Mouse (Mus musculus) gonadal fat pad, adult 2 months (tissue): ENCODE data around the gene Fgfr2. TPM values are rescaled to one million over a fixed set of nuclear protein-coding genes. Genes with fewer than 3 reads are reported as not detected.

Experiments
- DNase-seq: peaks from one replicate; pipeline ENCODE4 v3.0.0-alpha.2; 2012; ENCODE audit warnings: low read depth
- polyA plus RNA-seq: library from polyadenylated mRNA; depleted of rRNA; stranded (reverse); fragments of >200 nt; gene quantifications from 2 replicates; pipeline ENCODE4 v1.2.3, GENCODE M21; 2012

The Fgfr2 gene
- polyA plus RNA-seq, 1 experiment, result 33.3 TPM

- DNase-seq, result no peak
Measured at GRCm38 (mm10) chr7:130985193-130985592, 2138.0 kb downstream of the Fgfr2 start.

GRCm38 (mm10) chr7:130984294-130984693 lies 2138.9 kb downstream of the Fgfr2 start:
- DNase-seq, result no peak

- no peak for DNase-seq
Measured at GRCm38 (mm10) chr7:130982881-130983280, 2140.3 kb downstream of the Fgfr2 start.

GRCm38 (mm10) chr7:130982371-130982770 lies 2140.8 kb downstream of the Fgfr2 start:
- no peak for DNase-seq

- no peak for DNase-seq
Measured at GRCm38 (mm10) chr7:130980130-130980529, 2143.0 kb downstream of the Fgfr2 start.

- DNase-seq, result no peak
Measured at GRCm38 (mm10) chr7:130978545-130978944, 2144.6 kb downstream of the Fgfr2 start.

DNA sequence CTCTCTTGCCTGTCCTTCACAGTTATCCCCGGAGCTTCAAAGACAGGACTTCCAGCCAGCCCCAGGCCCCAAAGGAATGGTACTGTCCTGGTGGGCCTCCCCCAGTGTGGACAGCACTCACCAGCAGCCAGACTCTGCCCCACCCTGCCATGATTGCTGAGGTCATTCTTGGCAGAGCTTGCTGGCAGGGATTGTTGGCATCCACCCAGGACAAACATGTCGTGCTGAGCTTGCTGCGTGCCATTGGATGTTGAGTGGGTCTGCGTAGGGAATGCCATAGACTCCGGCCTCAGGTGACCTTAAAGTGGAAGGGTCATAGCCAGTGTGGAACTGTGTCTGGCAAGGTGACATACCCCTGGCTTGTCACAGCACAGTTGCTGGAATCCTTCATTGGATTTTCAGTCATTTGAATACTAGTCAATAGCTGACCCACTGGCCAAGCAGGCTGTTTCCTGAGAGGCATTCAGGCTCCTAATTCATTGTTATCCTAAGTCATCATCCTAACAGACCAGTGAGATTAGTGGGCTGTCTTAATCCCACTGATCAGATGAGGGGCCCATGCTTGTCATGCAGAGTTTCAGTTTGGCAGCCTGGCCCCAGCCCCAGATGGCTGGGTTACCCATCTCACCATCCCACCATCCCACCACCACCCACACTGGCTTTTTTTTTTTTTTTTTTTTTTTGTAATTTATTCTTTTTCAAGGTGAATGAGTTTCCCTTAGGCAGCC lies 2145.2 kb downstream of the Fgfr2 start:
- DNase-seq, result no peak

GRCm38 (mm10) chr7:130976305-130976935 lies 2146.7 kb downstream of the Fgfr2 start:
- no peak for DNase-seq

DNA sequence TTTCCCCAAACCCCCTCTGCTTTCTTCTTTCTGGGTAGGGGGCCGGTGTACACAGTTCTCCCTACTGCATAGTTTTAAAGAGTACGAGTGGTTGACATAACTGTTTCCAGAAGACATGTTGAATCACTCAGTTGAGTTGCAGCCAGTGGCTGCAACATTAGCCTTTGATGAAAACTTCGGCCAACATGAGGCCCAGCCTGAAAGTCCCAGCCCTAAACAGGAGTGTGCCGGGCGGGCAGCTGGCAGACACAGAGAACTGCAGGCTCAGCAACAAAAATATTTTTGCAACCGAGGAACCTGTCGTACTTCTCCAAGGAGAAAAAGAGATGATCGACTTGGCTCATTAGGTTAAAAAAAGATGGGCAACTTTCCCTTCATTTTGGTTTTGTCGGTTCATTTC lies 2150.4 kb downstream of the Fgfr2 start:
- DNase-seq, result no peak

DNA sequence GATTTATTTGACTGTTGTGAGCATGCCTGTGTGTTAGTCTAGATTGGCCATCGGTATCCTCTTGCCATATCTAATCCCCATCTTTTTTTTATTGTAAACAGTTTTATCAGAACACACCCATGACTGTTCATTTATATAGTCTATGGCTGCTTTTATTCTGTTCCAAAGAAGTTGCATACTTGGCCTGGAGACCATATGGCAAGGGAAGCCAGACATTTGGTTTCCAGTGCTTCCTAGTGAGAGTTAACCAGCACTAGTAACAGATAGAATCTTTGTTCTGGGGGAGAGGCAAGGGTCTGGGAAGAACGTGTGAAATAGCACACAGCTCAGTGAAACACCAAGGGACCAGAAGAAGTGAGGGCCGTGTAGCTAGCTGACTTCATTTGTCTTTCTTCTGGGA lies 2153.6 kb downstream of the Fgfr2 start:
- no peak for DNase-seq

- no peak for DNase-seq
Measured at GRCm38 (mm10) chr7:130969076-130969475, 2154.1 kb downstream of the Fgfr2 start.

GRCm38 (mm10) chr7:130968537-130968936 lies 2154.6 kb downstream of the Fgfr2 start:
- no peak for DNase-seq

- no peak for DNase-seq
Measured at GRCm38 (mm10) chr7:130967901-130968300, 2155.2 kb downstream of the Fgfr2 start.

DNA sequence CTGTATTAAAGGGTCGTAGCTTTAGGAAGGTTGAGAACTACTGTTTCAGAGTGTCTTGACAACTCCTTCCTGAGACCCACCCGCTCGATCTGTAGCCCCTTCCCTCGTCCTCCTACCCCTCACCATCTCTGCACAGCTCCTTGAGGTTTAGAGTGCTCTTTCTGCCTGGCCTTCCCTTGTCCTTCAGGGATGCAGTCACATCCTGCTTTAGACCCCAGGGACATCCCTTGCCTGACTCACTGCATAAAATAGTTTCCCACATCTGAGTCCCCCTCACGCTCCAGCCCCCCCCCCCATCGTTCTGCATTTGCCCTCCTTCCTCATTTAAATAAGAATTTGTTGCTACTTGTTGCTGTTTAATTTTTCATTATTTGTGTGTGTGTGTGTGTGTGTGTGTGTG lies 2156.3 kb downstream of the Fgfr2 start:
- DNase-seq, result no peak

GRCm38 (mm10) chr7:130966451-130966850 lies 2156.7 kb downstream of the Fgfr2 start:
- DNase-seq, result no peak

GRCm38 (mm10) chr7:130965909-130966365 lies 2157.2 kb downstream of the Fgfr2 start:
- DNase-seq, result no peak

GRCm38 (mm10) chr7:130965396-130965795 lies 2157.8 kb downstream of the Fgfr2 start:
- DNase-seq, result no peak

- DNase-seq, result peak; percentile 57
Measured at GRCm38 (mm10) chr7:130964686-130965085, 2158.5 kb downstream of the Fgfr2 start.

- no peak for DNase-seq
Measured at GRCm38 (mm10) chr7:130961429-130961828, 2161.7 kb downstream of the Fgfr2 start.

DNA sequence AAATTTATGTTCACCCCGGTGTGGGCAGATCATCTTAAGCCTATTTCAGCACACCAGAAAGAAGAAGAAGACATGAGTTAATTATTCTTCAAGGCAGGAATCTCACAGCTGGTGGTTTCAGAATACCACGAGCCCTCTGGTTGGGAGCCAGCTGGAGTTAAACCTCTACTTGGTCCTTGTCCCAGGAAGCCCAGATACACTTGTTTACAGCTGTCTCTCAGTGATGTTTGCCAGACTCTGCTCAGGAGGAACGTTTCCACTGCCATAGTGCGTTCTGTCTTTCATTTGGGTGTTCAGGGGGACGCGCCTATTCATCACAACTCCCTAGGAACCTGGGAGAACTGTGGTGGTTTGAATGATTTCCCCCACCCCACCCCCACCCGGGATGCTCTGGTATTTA lies 2163.3 kb downstream of the Fgfr2 start:
- DNase-seq, result no peak

DNA sequence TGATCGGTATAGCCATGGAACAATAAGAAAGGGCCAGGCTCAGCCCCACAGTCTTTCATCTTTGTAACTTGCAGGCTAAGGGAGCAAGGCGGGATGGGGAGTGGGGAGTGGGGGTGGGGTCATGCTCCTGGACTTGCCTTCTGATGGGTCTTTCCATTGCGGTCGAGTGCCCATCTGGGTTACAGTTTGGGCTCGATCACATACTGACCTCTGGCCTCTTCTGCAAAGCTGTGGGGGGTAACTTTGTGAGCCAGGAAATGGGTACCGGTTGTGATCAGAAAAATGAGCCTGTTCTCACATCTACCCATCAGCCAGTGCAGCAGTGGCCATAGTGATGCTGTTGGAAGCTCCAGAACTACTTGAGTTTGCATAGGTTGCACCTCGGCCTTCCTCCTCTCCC lies 2164.6 kb downstream of the Fgfr2 start:
- no peak for DNase-seq

- no peak for DNase-seq
Measured at GRCm38 (mm10) chr7:130954177-130954601, 2169.0 kb downstream of the Fgfr2 start.

GRCm38 (mm10) chr7:130953376-130953775 lies 2169.8 kb downstream of the Fgfr2 start:
- DNase-seq, result no peak
